13 mouse cellular contexts compared by ENCODE assay signal in genomic region chr11:95503581-95504180, GRCm38 (mm10). TPM values are rescaled to one million over a fixed set of nuclear protein-coding genes. Genes with fewer than 3 reads are reported as not detected.
DNase-seq lines count a peak whose midpoint lies in the region; ATAC-seq and TF ChIP-seq lines count a peak whose summit lies in the region.
"Had no signal": no experiment of that assay in that cellular context is flagged by ENCODE, and none has a peak within 500 bp of the region (broad histone marks: within the 10 kb centered on the region; RNA-seq: fewer than 3 reads in every experiment).

No protein-coding gene starts in this region.

- 40% methylated on average over 10 of the region's 10 CpGs for WGBS in hindbrain, postnatal 0 days
- 65% methylated on average over 10 of the region's 10 CpGs for WGBS in hindbrain, embryonic 12.5 days
- WGBS in heart, embryonic 11.5 days (ENCODE audit: insufficient replicate concordance), result 49% methylated on average over 10 of the region's 10 CpGs

- peak overlapping the region; percentile 33; the same call in 1 of the 2 replicates for H3K27ac ChIP-seq in hindbrain, postnatal 0 days
- no peak overlapping the region for H3K27ac ChIP-seq in hindbrain, embryonic 12.5 days
- H3K27ac ChIP-seq in heart, embryonic 11.5 days (ENCODE audit: low read depth, low read length), result no peak overlapping the region
- H3K27ac ChIP-seq: forebrain, embryonic 12.5 days; limb, embryonic 13.5 days had no signal

- no peaks in the 10 kb centered on the region for H3K27me3 ChIP-seq in hindbrain, postnatal 0 days (ENCODE audit: insufficient read depth, low read length)
- H3K27me3 ChIP-seq in hindbrain, embryonic 12.5 days, result no peaks in the 10 kb centered on the region
- H3K27me3 ChIP-seq in heart, embryonic 11.5 days (ENCODE audit: control insufficient read depth, insufficient read depth, low read length), result peaks cover 6% of the 10 kb centered on the region; the same call in 1 of the 2 replicates
- H3K27me3 ChIP-seq: limb, embryonic 13.5 days had no signal

- no peaks in the 10 kb centered on the region for H3K36me3 ChIP-seq in hindbrain, postnatal 0 days (ENCODE audit: insufficient read depth, low read length)
- H3K36me3 ChIP-seq in hindbrain, embryonic 12.5 days, result no peaks in the 10 kb centered on the region
- no peaks in the 10 kb centered on the region for H3K36me3 ChIP-seq in heart, embryonic 11.5 days (ENCODE audit: control insufficient read depth, insufficient read depth, low read length)
- H3K36me3 ChIP-seq: forebrain, embryonic 12.5 days; limb, embryonic 13.5 days had no signal

- ATAC-seq in hindbrain, postnatal 0 days, result peak; percentile 41; the same call in 1 of the 2 replicates
- no peak for ATAC-seq in hindbrain, embryonic 12.5 days (ENCODE audit: low FRiP score)
- no peak for ATAC-seq in heart, embryonic 11.5 days (replicated peaks; ENCODE audit: insufficient number of reproducible peaks, low FRiP score, low TSS enrichment)
- no peak for ATAC-seq in erythroid progenitor cell, adult 5-6 weeks (replicated peaks; ENCODE audit: low FRiP score, poor library complexity, severe bottlenecking)

- peaks cover 15% of the 10 kb centered on the region for H3K4me1 ChIP-seq in hindbrain, postnatal 0 days (ENCODE audit: insufficient read depth, low read length)
- peaks cover 24% of the 10 kb centered on the region for H3K4me1 ChIP-seq in hindbrain, embryonic 12.5 days
- peaks cover 5% of the 10 kb centered on the region; the same call in 1 of the 2 replicates for H3K4me1 ChIP-seq in heart, embryonic 11.5 days (ENCODE audit: control insufficient read depth, insufficient read depth, low read length)

- peak; percentile 36 for DNase-seq in hindbrain, postnatal 0 days (ENCODE audit: low spot score)
- peak; percentile 47 for DNase-seq in Muller cell, postnatal 12 days (ENCODE audit: inconsistent ontology term)
- peak; percentile 36 for DNase-seq in lung, postnatal 36 days
- no peak for DNase-seq in frontal cortex, adult 2 months (ENCODE audit: extremely low spot score in 1 of 2, low spot score in 1 of 2)
- DNase-seq in ovary, postnatal 36 days (ENCODE audit: low spot score), result no peak
- DNase-seq: adrenal gland, postnatal 10 days; thymus, postnatal 4 days had no signal

- no peak for TF ChIP-seq CTCF in hindbrain, postnatal 0 days (IDR thresholded peaks at IDR 0.05; ENCODE audit: low read depth)

- no peak overlapping the region for H3K9ac ChIP-seq in hindbrain, postnatal 0 days (replicated peaks; ENCODE audit: low read length)
- no peak overlapping the region for H3K9ac ChIP-seq in hindbrain, embryonic 12.5 days
- H3K9ac ChIP-seq in heart, embryonic 11.5 days (ENCODE audit: low read depth, low read length), result 0 out of 2 replicates have a peak overlapping the region, but pooled peaks have one; percentile 39
- H3K9ac ChIP-seq: forebrain, embryonic 12.5 days; limb, embryonic 13.5 days had no signal

- no peaks in the 10 kb centered on the region for H3K9me3 ChIP-seq in hindbrain, postnatal 0 days (ENCODE audit: low read length)
- H3K9me3 ChIP-seq in hindbrain, embryonic 12.5 days (replicated peaks), result no peaks in the 10 kb centered on the region
- no peaks in the 10 kb centered on the region for H3K9me3 ChIP-seq in heart, embryonic 11.5 days (replicated peaks; ENCODE audit: control insufficient read depth, low read length)
- H3K9me3 ChIP-seq: forebrain, embryonic 12.5 days; limb, embryonic 13.5 days had no signal

- H3K4me2 ChIP-seq in hindbrain, postnatal 0 days (ENCODE audit: low read depth, low read length), result no peak overlapping the region
- no peak overlapping the region for H3K4me2 ChIP-seq in hindbrain, embryonic 12.5 days (replicated peaks)
- peak overlapping the region; percentile 8; the same call in 1 of the 2 replicates for H3K4me2 ChIP-seq in heart, embryonic 11.5 days
- H3K4me2 ChIP-seq: forebrain, embryonic 12.5 days; limb, embryonic 13.5 days had no signal

- H3K4me3 ChIP-seq in hindbrain, postnatal 0 days (ENCODE audit: low read length), result no peak overlapping the region
- H3K4me3 ChIP-seq in hindbrain, embryonic 12.5 days, result no peak overlapping the region
- H3K4me3 ChIP-seq in heart, embryonic 11.5 days (ENCODE audit: low read depth, low read length), result no peak overlapping the region
- H3K4me3 ChIP-seq: forebrain, embryonic 12.5 days; limb, embryonic 13.5 days had no signal

RNA-seq across cellular contexts. Expression of gene Nxph3, which starts 10.7 kb away (rescaled TPM):
- 21.4 and 23.6 TPM in 2 replicates for total RNA-seq in hindbrain, postnatal 0 days (2014; rRNA removed)
- polyA plus RNA-seq in hindbrain, postnatal 0 days (2015; fragmentation: Nextera tagmentation; extraction: Ambion mirVana), result 3.7 and 4.1 TPM in 2 replicates
- 0.75 and 0.81 TPM in 2 replicates for polyA plus RNA-seq in hindbrain, embryonic 12.5 days (2016; fragmentation: Nextera tagmentation; extraction: Ambion mirVana)
- 0.24 and 0.39 TPM in 2 replicates for polyA plus RNA-seq in heart, embryonic 11.5 days (2014; fragmentation: Nextera tagmentation; extraction: Ambion mirVana)
- polyA plus RNA-seq in frontal cortex, adult 2 months (2012; rRNA removed), result 12.5 and 15.2 TPM in 2 replicates
- total RNA-seq in erythroid progenitor cell, adult 5-6 weeks (2015; ENCODE audit: low replicate concordance), result not detected in 2 replicates
- not detected in 2 replicates for total RNA-seq in erythroid progenitor cell, adult 5-6 weeks (2017; ENCODE audit: low replicate concordance)
- total RNA-seq: hematopoietic stem cell, adult 5-6 weeks had no signal

Comparison
In these comparisons a context has a peak if more than half of its experiments do, and no peak if none do; other contexts are left out.
1. DNase-seq: peak in hindbrain, postnatal 0 days (single experiment), Muller cell, postnatal 12 days (single experiment) and lung, postnatal 36 days (single experiment); none in frontal cortex, adult 2 months (0 of 2) and ovary, postnatal 36 days (single experiment).